Mouse (Mus musculus): ENCODE data around the gene Cpm.

Gene Cpm

DNA sequence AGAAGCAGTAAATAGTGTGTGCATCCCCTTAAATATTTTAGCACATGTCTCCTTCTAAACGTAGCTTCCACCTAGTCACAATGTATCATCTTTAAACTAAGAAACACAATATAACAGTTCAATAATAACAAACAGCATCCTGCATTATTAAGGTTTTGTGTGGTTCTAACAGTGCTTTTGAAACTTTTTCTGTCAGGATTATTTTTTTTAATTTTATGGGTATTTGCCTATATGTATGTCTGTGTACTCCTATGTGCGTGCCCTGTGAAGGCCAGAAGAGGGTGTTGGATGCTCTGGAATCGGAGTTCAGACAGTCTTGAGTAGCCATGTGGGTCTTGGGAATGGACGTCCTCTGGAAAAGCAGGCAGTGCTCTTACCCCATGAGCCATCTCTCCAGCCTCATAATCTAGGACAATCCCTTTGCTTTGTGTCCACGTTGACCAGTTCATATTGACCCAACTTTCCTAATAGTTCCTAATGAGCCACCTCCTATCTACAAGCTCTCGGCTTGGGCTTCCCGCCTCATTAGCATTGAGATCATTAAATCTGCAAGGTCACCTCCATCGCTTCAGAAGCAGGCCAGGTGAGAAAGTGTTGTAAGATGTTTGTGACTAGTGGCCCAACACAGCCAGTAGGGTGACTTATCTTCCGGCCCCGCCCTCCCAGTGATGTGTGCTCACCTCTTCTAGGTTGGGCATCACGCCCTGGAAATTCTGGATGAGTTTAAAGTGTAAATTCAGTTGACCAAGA is 20.2 kb downstream of the Cpm start:
- no peak for DNase-seq (ENCODE audit: low spot score in 2 of 2)

GRCm38 (mm10) chr10:117650042-117650655 is 20.8 kb downstream of the Cpm start:
- DNase-seq (ENCODE audit: low spot score in 2 of 2), result no peak

- DNase-seq (ENCODE audit: low spot score in 2 of 2), result no peak
Measured at GRCm38 (mm10) chr10:117650725-117651124, 21.4 kb downstream of the Cpm start.

GRCm38 (mm10) chr10:117651587-117652377 is 22.5 kb downstream of the Cpm start:
- no peak for DNase-seq (ENCODE audit: low spot score in 2 of 2)

DNA sequence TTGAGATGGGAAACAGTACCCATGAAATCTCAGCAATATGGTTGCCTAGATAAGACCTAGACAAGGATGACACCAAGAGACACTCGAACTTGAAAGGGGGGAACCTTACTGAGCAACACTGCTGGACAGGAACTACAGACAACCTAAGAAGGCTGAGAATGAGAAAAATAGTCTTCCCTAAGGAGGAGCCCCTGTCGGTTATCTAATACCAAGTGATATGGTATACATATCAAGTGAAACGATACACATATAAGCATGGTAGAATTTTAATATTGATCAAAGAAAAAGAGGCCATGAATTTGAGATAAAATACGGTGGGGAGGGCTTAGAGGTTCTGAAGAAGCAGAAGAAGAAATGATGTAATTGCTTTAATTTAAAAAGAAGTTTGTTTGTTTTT is 23.1 kb downstream of the Cpm start:
- no peak for DNase-seq (ENCODE audit: low spot score in 2 of 2)

GRCm38 (mm10) chr10:117652930-117653778 is 23.9 kb downstream of the Cpm start:
- DNase-seq (ENCODE audit: low spot score in 2 of 2), result no peak

DNA sequence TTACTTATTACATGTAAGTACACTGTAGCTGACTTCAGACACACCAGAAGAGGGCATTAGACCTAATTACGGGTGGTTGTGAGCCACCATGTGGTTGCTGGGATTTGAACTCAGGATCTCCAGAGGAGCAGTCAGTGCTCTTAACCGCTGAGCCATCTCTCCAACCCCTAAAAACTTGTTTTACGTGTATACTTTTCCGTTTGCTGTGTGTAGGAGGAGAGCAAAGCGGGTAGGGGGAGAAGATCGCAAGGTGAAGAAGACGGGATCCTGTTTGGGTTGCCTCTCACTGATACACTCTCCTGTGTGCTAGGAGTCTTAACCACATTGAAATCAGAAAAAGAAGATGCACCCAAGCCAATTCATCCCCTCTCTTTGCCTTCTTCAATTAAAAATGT is 24.5 kb downstream of the Cpm start:
- DNase-seq (ENCODE audit: low spot score in 2 of 2), result no peak

- no peak for DNase-seq (ENCODE audit: low spot score in 2 of 2)
Measured at GRCm38 (mm10) chr10:117654576-117655123, 25.4 kb downstream of the Cpm start.

GRCm38 (mm10) chr10:117655460-117655859 is 26.2 kb downstream of the Cpm start:
- no peak for DNase-seq (ENCODE audit: low spot score in 2 of 2)

GRCm38 (mm10) chr10:117655908-117656661 is 26.8 kb downstream of the Cpm start:
- DNase-seq (ENCODE audit: low spot score in 2 of 2), result no peak

DNA sequence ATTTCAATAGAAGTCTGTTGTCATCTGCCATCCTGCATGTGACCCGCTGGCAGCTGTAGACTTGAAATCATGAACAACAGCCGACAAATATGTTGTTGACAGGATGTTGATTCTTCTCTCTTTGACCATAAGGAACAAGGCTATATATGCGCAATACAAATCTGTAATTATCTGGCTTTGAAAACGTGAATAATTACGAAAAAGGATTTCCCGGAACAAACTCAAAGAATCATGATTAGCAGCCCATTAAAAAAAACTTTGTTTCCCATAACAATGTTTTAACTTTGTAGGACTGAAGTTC is 27.3 kb downstream of the Cpm start:
- DNase-seq (ENCODE audit: low spot score in 2 of 2), result no peak

DNA sequence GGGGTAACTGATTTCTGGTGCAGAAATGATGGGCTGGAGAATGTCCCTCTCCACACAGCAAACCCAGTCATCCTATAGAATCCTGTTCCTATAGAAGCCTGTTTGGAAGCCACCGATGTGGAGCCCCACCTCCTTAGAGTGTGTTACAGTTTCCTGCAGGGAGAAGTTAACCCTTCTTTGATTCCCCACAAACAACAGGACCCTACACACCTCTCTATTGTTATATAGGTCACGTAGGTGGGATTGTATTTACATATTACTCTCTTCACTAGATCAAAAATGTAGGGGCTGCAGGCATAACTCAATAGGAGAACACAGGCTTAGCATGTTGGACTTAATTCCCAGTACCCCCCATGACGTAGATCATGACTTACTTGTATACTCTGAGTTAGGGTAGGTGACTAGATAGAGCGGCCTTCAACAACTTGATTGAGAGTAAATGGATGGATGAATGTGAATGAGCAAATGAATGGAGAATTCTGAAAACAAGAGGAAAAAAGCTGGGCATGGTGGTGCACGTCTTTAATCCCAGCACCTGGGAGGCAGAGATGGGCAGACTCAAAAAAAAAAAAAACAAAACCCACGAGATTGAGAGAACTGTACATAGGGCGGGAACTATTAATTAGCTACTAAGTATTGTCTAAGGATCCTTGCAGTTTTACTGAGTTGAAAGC is 27.8 kb downstream of the Cpm start:
- no peak for DNase-seq (ENCODE audit: low spot score in 2 of 2)

GRCm38 (mm10) chr10:117657659-117658306 is 28.5 kb downstream of the Cpm start:
- no peak for DNase-seq (ENCODE audit: low spot score in 2 of 2)

DNA sequence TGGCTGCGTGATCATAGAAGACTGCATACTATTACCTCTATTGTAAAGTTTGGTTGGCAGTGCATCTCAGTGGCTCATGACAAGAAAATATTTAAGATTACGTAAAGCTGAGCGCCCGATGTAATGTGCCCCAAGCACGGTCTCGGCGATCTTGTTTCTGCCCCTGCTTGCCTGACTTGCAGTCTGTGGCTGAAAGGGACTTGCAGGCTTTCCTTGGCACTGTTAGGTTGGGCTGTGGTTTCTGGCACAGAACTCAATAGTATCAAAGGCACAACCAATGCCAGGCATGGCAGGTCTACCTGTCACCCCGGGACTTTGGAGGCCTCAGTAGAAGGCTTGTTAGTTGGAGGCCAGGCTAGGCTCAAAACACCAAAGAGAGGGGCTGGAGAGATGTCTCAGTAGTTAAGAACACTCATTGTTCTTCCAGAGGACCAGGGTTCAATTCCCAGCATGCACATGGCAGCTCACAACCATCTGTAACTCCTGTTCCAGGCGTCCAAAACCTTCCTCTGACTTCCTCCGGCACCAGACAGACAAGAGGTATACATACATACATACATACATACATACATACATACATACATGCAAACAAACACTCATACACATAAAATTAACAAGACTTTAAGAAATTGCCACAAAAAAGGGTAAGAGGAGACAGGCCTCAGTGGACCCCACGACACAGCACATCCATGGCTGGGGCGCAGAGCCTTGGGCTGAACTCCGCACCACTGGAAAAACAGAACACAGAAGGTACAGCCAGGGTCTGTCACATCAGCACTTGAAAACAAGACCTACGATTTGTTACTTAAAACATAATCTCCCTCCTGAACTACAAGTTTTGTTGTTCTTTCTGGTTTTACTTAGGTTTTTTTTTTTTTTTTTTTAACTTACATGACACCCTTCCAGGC is 29.5 kb downstream of the Cpm start:
- no peak for DNase-seq (ENCODE audit: low spot score in 2 of 2)

DNA sequence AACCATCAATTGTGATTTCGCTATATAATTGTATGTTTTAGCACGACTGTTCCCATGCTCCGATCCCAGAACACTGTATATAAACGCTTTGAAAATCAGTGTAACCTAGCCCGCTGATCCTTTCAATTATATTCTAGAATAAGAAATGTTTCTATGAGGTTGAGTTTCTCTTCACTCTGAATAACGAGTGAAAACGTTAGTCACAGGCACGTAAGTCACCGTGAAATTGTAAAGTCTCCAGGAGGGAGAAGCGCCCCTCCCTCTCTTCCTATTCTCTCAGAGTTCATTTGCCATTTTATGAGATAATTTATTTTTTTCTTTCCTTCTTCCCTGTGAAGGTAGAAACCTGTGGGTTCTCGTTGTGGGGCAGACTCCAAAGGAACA is 30.1 kb downstream of the Cpm start:
- DNase-seq (ENCODE audit: low spot score in 2 of 2), result no peak

GRCm38 (mm10) chr10:117659819-117660218 is 30.5 kb downstream of the Cpm start:
- no peak for DNase-seq (ENCODE audit: low spot score in 2 of 2)

GRCm38 (mm10) chr10:117662316-117663055 is 33.2 kb downstream of the Cpm start:
- DNase-seq (ENCODE audit: low spot score in 2 of 2), result no peak
